Mouse (Mus musculus): Measurements from ENCODE around the gene Ccl1.

Ccl1 gene

GRCm38 (mm10) chr11:82205221-82205620 is 100.3 kb downstream of the Ccl1 start:
- DNase-seq (ENCODE audit: low spot score in 2 of 2) = no peak

GRCm38 (mm10) chr11:82203706-82204105 is 101.8 kb downstream of the Ccl1 start:
- DNase-seq (ENCODE audit: low spot score in 2 of 2) = no peak

- no peak for DNase-seq (ENCODE audit: low spot score in 2 of 2)
Measured at GRCm38 (mm10) chr11:82197774-82198173, 107.7 kb downstream of the Ccl1 start.

- DNase-seq (ENCODE audit: low spot score in 2 of 2) = no peak
Measured at GRCm38 (mm10) chr11:82194980-82195379, 110.5 kb downstream of the Ccl1 start.

- no peak for DNase-seq (ENCODE audit: low spot score in 2 of 2)
Measured at GRCm38 (mm10) chr11:82193826-82194225, 111.7 kb downstream of the Ccl1 start.

- DNase-seq (ENCODE audit: low spot score in 2 of 2) = no peak
Measured at GRCm38 (mm10) chr11:82189782-82190563, 115.5 kb downstream of the Ccl1 start.

GRCm38 (mm10) chr11:82185684-82186083 is 119.8 kb downstream of the Ccl1 start:
- no peak for DNase-seq (ENCODE audit: low spot score in 2 of 2)

GRCm38 (mm10) chr11:82183281-82183935 is 122.1 kb downstream of the Ccl1 start:
- no peak for DNase-seq (ENCODE audit: low spot score in 2 of 2)

- DNase-seq (ENCODE audit: low spot score in 2 of 2) = no peak
Measured at GRCm38 (mm10) chr11:82182401-82182800, 123.1 kb downstream of the Ccl1 start.

- DNase-seq (ENCODE audit: low spot score in 2 of 2) = no peak
Measured at GRCm38 (mm10) chr11:82181331-82181730, 124.2 kb downstream of the Ccl1 start.

- no peak for DNase-seq (ENCODE audit: low spot score in 2 of 2)
Measured at GRCm38 (mm10) chr11:82178161-82178560, 127.3 kb downstream of the Ccl1 start.

GRCm38 (mm10) chr11:82177711-82178110 is 127.8 kb downstream of the Ccl1 start:
- no peak for DNase-seq (ENCODE audit: low spot score in 2 of 2)

GRCm38 (mm10) chr11:82174794-82175193 is 130.7 kb downstream of the Ccl1 start:
- DNase-seq (ENCODE audit: low spot score in 2 of 2) = peak; percentile 32 to 50

- DNase-seq (ENCODE audit: low spot score in 2 of 2) = no peak
Measured at GRCm38 (mm10) chr11:82173491-82173890, 132.0 kb downstream of the Ccl1 start.

GRCm38 (mm10) chr11:82171316-82172071 is 134.0 kb downstream of the Ccl1 start:
- no peak for DNase-seq (ENCODE audit: low spot score in 2 of 2)

GRCm38 (mm10) chr11:82169456-82169855 is 136.0 kb downstream of the Ccl1 start:
- DNase-seq (ENCODE audit: low spot score in 2 of 2) = no peak

GRCm38 (mm10) chr11:82168308-82168707 is 137.2 kb downstream of the Ccl1 start:
- no peak for DNase-seq (ENCODE audit: low spot score in 2 of 2)

GRCm38 (mm10) chr11:82163285-82163684 is 142.2 kb downstream of the Ccl1 start:
- no peak for DNase-seq (ENCODE audit: low spot score in 2 of 2)

GRCm38 (mm10) chr11:82159126-82159525 is 146.4 kb downstream of the Ccl1 start:
- no peak for DNase-seq (ENCODE audit: low spot score in 2 of 2)

GRCm38 (mm10) chr11:82139492-82140094 is 165.9 kb downstream of the Ccl1 start:
- DNase-seq (ENCODE audit: low spot score in 2 of 2) = no peak

GRCm38 (mm10) chr11:82136196-82136595 is 169.3 kb downstream of the Ccl1 start:
- no peak for DNase-seq (ENCODE audit: low spot score in 2 of 2)

- no peak for DNase-seq (ENCODE audit: low spot score in 2 of 2)
Measured at GRCm38 (mm10) chr11:82132977-82133376, 172.5 kb downstream of the Ccl1 start.

All from right cerebral cortex, postnatal 36 days (tissue).